Mouse (Mus musculus) heart, postnatal 36 days (tissue): Measurements from ENCODE around the gene Cypt12. TPM values are rescaled to one million over a fixed set of nuclear protein-coding genes. Genes with fewer than 3 reads are reported as not detected.

Experiments
- DNase-seq, 2 experiments: peaks; one replicate each; pipeline ENCODE4 v3.0.0; 2021 to 2022
- intact Hi-C: fragments of 180-260 bp; cut with DNase I; formaldehyde crosslinking; loops from one replicate; pipeline ENCODE4 v1.15.1; 2025
- total RNA-seq, 2 experiments: library from RNA; stranded (reverse); gene quantifications; 2 replicates each; pipeline ENCODE4 v1.2.3; 2021

Gene Cypt12
- not detected for total RNA-seq

DNA sequence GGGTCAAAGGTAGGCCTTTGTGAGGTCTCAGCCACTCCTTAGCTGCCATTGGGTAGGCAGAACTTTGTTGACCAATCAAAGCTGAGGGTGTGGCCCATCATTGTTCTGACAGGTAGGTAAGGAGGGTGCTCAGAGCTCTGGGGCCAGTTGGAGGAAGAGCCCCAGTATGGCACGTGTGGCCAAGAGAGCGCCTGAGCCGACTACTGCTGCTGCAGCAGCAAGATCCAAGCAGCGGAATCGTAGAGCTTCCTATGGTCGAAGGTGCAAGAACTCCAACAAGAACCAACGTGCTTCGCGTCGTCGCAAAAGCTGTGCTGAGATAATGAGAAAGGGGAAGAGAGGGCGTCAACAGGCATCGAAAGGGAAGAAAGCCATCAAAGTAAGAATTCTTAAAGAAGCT, at the start of gene Cypt12:
TSS of gene Cypt12 (plus strand) at position 112 of the 400 bp plus-strand sequence.
- intact Hi-C loops, result no loop called here
- no peak for DNase-seq

DNA sequence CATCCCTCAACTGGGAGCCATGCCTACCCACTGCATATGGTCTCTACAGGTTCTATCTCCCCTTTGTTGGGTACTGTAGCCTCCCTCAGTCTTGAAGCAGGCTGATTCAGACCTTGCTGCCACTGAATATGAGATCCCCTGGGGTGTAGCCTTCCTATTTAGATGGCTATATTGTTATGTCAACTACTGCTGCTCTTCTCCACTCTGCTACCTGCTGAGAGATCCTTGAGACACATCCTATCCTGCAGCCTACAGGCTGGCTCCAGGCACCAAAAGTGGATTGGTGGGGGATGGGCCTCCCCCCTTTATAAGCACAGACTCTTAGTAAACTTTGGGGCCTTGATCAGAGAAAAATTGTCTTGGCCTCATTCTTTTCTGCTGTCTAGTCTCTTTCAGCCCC, 34.4 kb upstream of the Cypt12 start:
- DNase-seq, result no peak
- intact Hi-C loops, result no loop called here

DNA sequence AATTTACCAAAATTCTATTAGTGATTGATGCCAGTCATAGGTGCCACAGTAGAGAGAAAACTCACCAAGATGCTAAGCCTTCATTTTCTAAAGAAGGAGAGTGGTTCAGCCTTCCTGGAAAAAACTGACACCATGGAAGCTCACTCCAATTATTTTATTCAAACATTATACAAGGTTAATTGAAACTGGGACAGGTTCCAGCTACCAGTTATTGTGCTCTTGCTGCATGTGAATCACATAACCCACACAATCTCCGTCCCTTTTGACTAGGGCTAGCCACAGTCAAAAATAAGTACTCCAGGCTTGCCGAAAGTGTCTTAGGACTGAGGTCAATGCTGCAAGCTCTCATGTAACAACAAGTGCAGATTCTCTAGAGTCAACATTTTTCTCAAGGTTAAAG, 8.0 kb upstream of the Cypt12 start:
- intact Hi-C loops, result no loop called here
- DNase-seq, result no peak
